Mouse (Mus musculus) spleen, adult 2 months (tissue): Measurements from ENCODE around the gene Satb2.

Source experiments
- CTCF ChIP-seq: fragments of 200-500 bp; IDR thresholded peaks from 2 replicates; pipeline ENCODE4 v1.5.1; 2011; ENCODE audit warnings: mild to moderate bottlenecking, inconsistent platforms; ENCODE audit not compliant: insufficient read depth, insufficient read length, insufficient replicate concordance; ENCODE audit errors: extremely low read depth
- POLR2A ChIP-seq: fragments of 200-500 bp; IDR thresholded peaks from 2 replicates; pipeline ENCODE4 v1.6.1; 2011; ENCODE audit warnings: low read depth, low read length, inconsistent platforms

- TF ChIP-seq POLR2A (no peak), CTCF (no peak)
Observed at GRCm38 (mm10) chr1:56822735-56823134, 155.7 kb downstream of the Satb2 start.
